Mouse (Mus musculus) embryonic facial prominence, embryonic 11.5 days (tissue): ENCODE results near the gene Dtx4. TPM values are rescaled to one million over a fixed set of nuclear protein-coding genes. Genes with fewer than 3 reads are reported as not detected.
A peak's percentile ranks its signal among the peaks of the same experiment; 100 is the strongest.

Source experiments
- ATAC-seq: fragments of 200-750 bp; cut with Nextera tagmentation; replicated peaks from 2 replicates; pipeline ENCODE4 v1.8.0; 2017; ENCODE audit warnings: low read depth; ENCODE audit not compliant: insufficient number of reproducible peaks, low FRiP score, low TSS enrichment
- DNase-seq: peaks from one replicate; pipeline ENCODE4 v3.0.0-alpha.2; 2015; ENCODE audit warnings: low spot score
- H3K27ac ChIP-seq: fragments of 300-500 bp; sonication (generic); replicated peaks from 2 replicates; pipeline ENCODE4 v1.5.1; 2014; ENCODE audit warnings: mild to moderate bottlenecking, low read depth, low read length, control low read depth
- H3K27me3 ChIP-seq: fragments of 300-500 bp; sonication (generic); 2 replicates; pipeline ENCODE4 v1.6.1; 2014; ENCODE audit warnings: mild to moderate bottlenecking, low read length, moderate library complexity, mixed read lengths; ENCODE audit not compliant: control insufficient read depth, insufficient read depth
- H3K36me3 ChIP-seq: fragments of 300-500 bp; sonication (generic); replicated peaks from 2 replicates; pipeline ENCODE4 v1.6.1; 2014; ENCODE audit warnings: low read depth, mild to moderate bottlenecking, low read length, moderate library complexity, mixed read lengths; ENCODE audit not compliant: control insufficient read depth, insufficient read depth
- H3K4me1 ChIP-seq: fragments of 300-500 bp; sonication (generic); 2 replicates; pipeline ENCODE4 v1.6.1; 2014; ENCODE audit warnings: low read length, mixed read lengths; ENCODE audit not compliant: control insufficient read depth, insufficient read depth
- H3K4me2 ChIP-seq: fragments of 300-500 bp; sonication (generic); 2 replicates; pipeline ENCODE4 v1.6.1; 2014; ENCODE audit warnings: low read depth, mild to moderate bottlenecking, control low read depth, low read length, moderate library complexity
- H3K4me3 ChIP-seq: fragments of 300-500 bp; sonication (generic); 2 replicates; pipeline ENCODE4 v1.5.1; 2014; ENCODE audit warnings: low read depth, low read length, control low read depth
- H3K9ac ChIP-seq: fragments of 300-500 bp; sonication (generic); replicated peaks from 2 replicates; pipeline ENCODE4 v1.6.1; 2014; ENCODE audit warnings: mild to moderate bottlenecking, control low read depth, low read length
- H3K9me3 ChIP-seq: fragments of 300-500 bp; sonication (generic); replicated peaks from 2 replicates; pipeline ENCODE4 v1.6.1; 2016; ENCODE audit warnings: mild to moderate bottlenecking, low read length, inconsistent platforms, mixed read lengths; ENCODE audit not compliant: control insufficient read depth
- WGBS: fragments of 180-500 bp; shearing (Covaris S2); extraction: QIAGEN DNeasy Blood & Tissue Kit; methylation state at CpG from one replicate; pipeline ENCODE4 v1.1.7; 2014; 5-methylcytosine and 5-hydroxymethylcytosine counted together
- polyA plus RNA-seq: library from polyadenylated mRNA; unstranded; fragments of >200 nt; fragmentation: Nextera tagmentation; extraction: Ambion mirVana; gene quantifications from 2 replicates; pipeline ENCODE4 v1.2.1, GENCODE M21; 2014

Dtx4 gene
- polyA plus RNA-seq, 1 experiment from 2014 or later, result 14.0 TPM

GRCm38 (mm10) chr19:12462851-12463721, 38.2 kb downstream of the Dtx4 start:
- no peak overlapping the region for H3K27ac ChIP-seq
- ATAC-seq, result no peak
- H3K4me2 ChIP-seq, result no peak overlapping the region
- H3K4me1 ChIP-seq, result no peaks in the 10 kb centered on the region
- H3K9me3 ChIP-seq, result no peaks in the 10 kb centered on the region
- H3K4me3 ChIP-seq, result no peak overlapping the region
- no peaks in the 10 kb centered on the region for H3K36me3 ChIP-seq
- 60% methylated on average over 7 of the region's 7 CpGs for WGBS
- H3K9ac ChIP-seq, result no peak overlapping the region
- no peak for DNase-seq
- H3K27me3 ChIP-seq, result no peaks in the 10 kb centered on the region

- WGBS, result 83% methylated on average over 11 of the region's 11 CpGs
- no peak for ATAC-seq
Observed at GRCm38 (mm10) chr19:12460282-12461249, 40.7 kb downstream of the Dtx4 start, which contains the start of gene Mpeg1. Gene Mpeg1, plus strand, starts transcription at chr19:12460779.

GRCm38 (mm10) chr19:12459516-12459915, 41.7 kb downstream of the Dtx4 start:
- no peak overlapping the region for H3K9ac ChIP-seq
- WGBS, result 85% methylated on average over 4 of the region's 4 CpGs
- no peaks in the 10 kb centered on the region for H3K36me3 ChIP-seq
- no peak for ATAC-seq
- no peaks in the 10 kb centered on the region for H3K4me1 ChIP-seq
- no peaks in the 10 kb centered on the region for H3K9me3 ChIP-seq
- H3K27me3 ChIP-seq, result no peaks in the 10 kb centered on the region
- H3K4me3 ChIP-seq, result no peak overlapping the region
- H3K27ac ChIP-seq, result no peak overlapping the region
- DNase-seq, result no peak
- no peak overlapping the region for H3K4me2 ChIP-seq

More at GRCm38 (mm10) chr19:12460282-12461249, 40.7 kb downstream of the Dtx4 start, which contains the start of gene Mpeg1:
- no peaks in the 10 kb centered on the region for H3K36me3 ChIP-seq
- H3K9me3 ChIP-seq, result no peaks in the 10 kb centered on the region
- H3K27ac ChIP-seq, result no peak within 1 kb of the TSS
- DNase-seq, result no peak
- no peaks in the 10 kb centered on the region for H3K4me1 ChIP-seq
- H3K27me3 ChIP-seq, result no peaks in the 10 kb centered on the region
- no peak within 1 kb of the TSS for H3K9ac ChIP-seq
- no peak within 1 kb of the TSS for H3K4me3 ChIP-seq
- H3K4me2 ChIP-seq, result no peak within 1 kb of the TSS

GRCm38 (mm10) chr19:12457401-12458066, 43.7 kb downstream of the Dtx4 start:
- WGBS, result 64% methylated on average over 12 of the region's 12 CpGs
- no peak overlapping the region for H3K4me2 ChIP-seq
- no peak for ATAC-seq

GRCm38 (mm10) chr19:12445014-12445413, 56.2 kb downstream of the Dtx4 start:
- H3K36me3 ChIP-seq, result no peaks in the 10 kb centered on the region
- 77% methylated on average over 3 of the region's 3 CpGs for WGBS
- no peak overlapping the region for H3K4me2 ChIP-seq
- no peak overlapping the region for H3K27ac ChIP-seq
- H3K9ac ChIP-seq, result no peak overlapping the region
- H3K9me3 ChIP-seq, result no peaks in the 10 kb centered on the region
- H3K4me3 ChIP-seq, result no peak overlapping the region
- no peaks in the 10 kb centered on the region for H3K4me1 ChIP-seq
- no peaks in the 10 kb centered on the region for H3K27me3 ChIP-seq
- no peak for ATAC-seq
- DNase-seq, result no peak

More at GRCm38 (mm10) chr19:12457401-12458066, 43.7 kb downstream of the Dtx4 start:
- Histone ChIP-seq H3K9me3 (no peaks in the 10 kb centered on the region), H3K9ac (no peak overlapping the region), H3K27ac (no peak overlapping the region), H3K36me3 (no peaks in the 10 kb centered on the region), H3K4me3 (no peak overlapping the region), H3K4me1 (no peaks in the 10 kb centered on the region), H3K27me3 (no peaks in the 10 kb centered on the region)
- peak; percentile 31 for DNase-seq

GRCm38 (mm10) chr19:12442560-12442959, 58.7 kb downstream of the Dtx4 start:
- no peak overlapping the region for H3K4me3 ChIP-seq
- H3K4me2 ChIP-seq, result no peak overlapping the region
- no peak overlapping the region for H3K27ac ChIP-seq
- 78% methylated on average over 4 of the region's 4 CpGs for WGBS
- no peaks in the 10 kb centered on the region for H3K27me3 ChIP-seq
- H3K9ac ChIP-seq, result no peak overlapping the region
- H3K9me3 ChIP-seq, result no peaks in the 10 kb centered on the region
- DNase-seq (no peak), ATAC-seq (no peak)
- H3K4me1 ChIP-seq, result no peaks in the 10 kb centered on the region
- no peaks in the 10 kb centered on the region for H3K36me3 ChIP-seq

GRCm38 (mm10) chr19:12440103-12440725, 61.0 kb downstream of the Dtx4 start:
- Histone ChIP-seq H3K9me3 (no peaks in the 10 kb centered on the region), H3K27ac (no peak overlapping the region), H3K27me3 (no peaks in the 10 kb centered on the region), H3K9ac (no peak overlapping the region), H3K36me3 (no peaks in the 10 kb centered on the region), H3K4me3 (no peak overlapping the region), H3K4me1 (no peaks in the 10 kb centered on the region), H3K4me2 (no peak overlapping the region)
- ATAC-seq (no peak), DNase-seq (no peak)
- 75% methylated on average over 5 of the region's 5 CpGs for WGBS
